Mouse (Mus musculus) frontal cortex, postnatal 10 days (tissue): ENCODE measurements at regions not wholly inside any gene's neighbourhood (a gene's known extent, or its start where the extent isn't known, plus 50 kb on each side); places are given as distances from the start of the nearest gene placed in this dataset.

Experiments
- DNase-seq, 2 experiments: peaks; one replicate each; pipeline ENCODE4 v3.0.0; 2022; ENCODE audit warnings: low spot score in 2 of 2, mixed read lengths in 1 of 2

GRCm38 (mm10) chr5:74773558-74774429 is 71.1 kb upstream of the Lnx1 start:
- no peak for DNase-seq

GRCm38 (mm10) chr5:74771121-74771520 is 68.4 kb upstream of the Lnx1 start:
- no peak for DNase-seq

GRCm38 (mm10) chr5:74769023-74769422 is 66.3 kb upstream of the Lnx1 start:
- DNase-seq = no peak

GRCm38 (mm10) chr5:74767993-74768392 is 65.3 kb upstream of the Lnx1 start:
- DNase-seq = no peak

GRCm38 (mm10) chr5:74766211-74766610 is 63.5 kb upstream of the Lnx1 start:
- DNase-seq = no peak

- DNase-seq = no peak
Observed at GRCm38 (mm10) chr5:74765061-74765767, 62.5 kb upstream of the Lnx1 start.

- no peak for DNase-seq
Observed at GRCm38 (mm10) chr5:74757557-74757956, 54.8 kb upstream of the Lnx1 start.

GRCm38 (mm10) chr5:74752961-74753360 is 50.2 kb upstream of the Lnx1 start:
- DNase-seq = no peak
